Mouse (Mus musculus) B cell, adult 2 months (primary cell): Measurements from ENCODE around the gene Tas2r102.

Source experiments
- DNase-seq, 2 experiments: peaks; one replicate each; pipeline ENCODE4 v3.0.0; 2022

The Tas2r102 gene

GRCm38 (mm10) chr6:132761831-132762230 lies at the start of gene Tas2r102:
TSS of gene Tas2r102 (plus strand) at chr6:132762131.
- no peak for DNase-seq

GRCm38 (mm10) chr6:132737935-132738334 lies 24.0 kb upstream of the Tas2r102 start, which contains the start of gene Tas2r115:
TSS of gene Tas2r115 (minus strand) at chr6:132738035.
- DNase-seq: no peak

GRCm38 (mm10) chr6:132750206-132750605 lies 11.7 kb upstream of the Tas2r102 start:
- DNase-seq: no peak

- no peak for DNase-seq
These were observed 7.5 kb upstream of the Tas2r102 start, which contains the start of gene Tas2r124 for GRCm38 (mm10) chr6:132754430-132754829. TSS of gene Tas2r124 (plus strand) at chr6:132754730.

- no peak for DNase-seq
These were observed 16.1 kb downstream of the Tas2r102 start, which contains the start of gene Tas2r136 for GRCm38 (mm10) chr6:132778062-132778461. TSS of gene Tas2r136 (minus strand) at chr6:132778162.

- no peak for DNase-seq
These were observed 33.5 kb downstream of the Tas2r102 start for GRCm38 (mm10) chr6:132795393-132795792.

GRCm38 (mm10) chr6:132802518-132802917 lies 40.6 kb downstream of the Tas2r102 start, which contains the start of gene Tas2r117:
TSS of gene Tas2r117 (plus strand) at chr6:132802818.
- no peak for DNase-seq
